Mouse (Mus musculus) granulocyte monocyte progenitor cell, adult 5-6 weeks (primary cell): ENCODE results near the gene Cd59a. TPM values are rescaled to one million over a fixed set of nuclear protein-coding genes. Genes with fewer than 3 reads are reported as not detected.

Experiments
- ATAC-seq: replicated peaks from 2 replicates; pipeline ENCODE4 v1.8.0; 2016; ENCODE audit warnings: mild to moderate bottlenecking, moderate TSS enrichment, inconsistent platforms; ENCODE audit not compliant: poor library complexity, severe bottlenecking
- total RNA-seq, 2 experiments: library from RNA; stranded (forward) in 1 of 2; stranded (reverse) in 1 of 2; fragments of 200-712, 200-1000 nt in 1 of 2; fragments of >200 nt in 1 of 2; fragmentation: Nextera tagmentation in 1 of 2; gene quantifications; 2 replicates each; pipeline ENCODE4 v1.2.3; 2014 to 2017

Cd59a gene
- total RNA-seq, 2 experiments from 2014 or later, result 0.88 to 1.1 TPM

GRCm38 (mm10) chr2:104134150-104135056 lies 38.8 kb downstream of the Cd59a start:
- peak; percentile 61 for ATAC-seq

GRCm38 (mm10) chr2:104135920-104136319 lies 40.3 kb downstream of the Cd59a start:
- no peak for ATAC-seq

GRCm38 (mm10) chr2:104142140-104142539 lies 46.5 kb downstream of the Cd59a start:
- ATAC-seq, result no peak

- no peak for ATAC-seq
These were observed 48.4 kb downstream of the Cd59a start for GRCm38 (mm10) chr2:104144004-104144403.

GRCm38 (mm10) chr2:104145983-104146382 lies 50.4 kb downstream of the Cd59a start:
- peak; percentile 97 for ATAC-seq

- no peak for ATAC-seq
These were observed 52.4 kb downstream of the Cd59a start for GRCm38 (mm10) chr2:104147910-104148561.

- no peak for ATAC-seq
These were observed 55.2 kb downstream of the Cd59a start for GRCm38 (mm10) chr2:104150608-104151397.

- ATAC-seq, result no peak
These were observed 57.7 kb downstream of the Cd59a start for GRCm38 (mm10) chr2:104153345-104153744.

- no peak for ATAC-seq
These were observed 58.3 kb downstream of the Cd59a start for GRCm38 (mm10) chr2:104153876-104154275.

- no peak for ATAC-seq
These were observed 62.2 kb downstream of the Cd59a start for GRCm38 (mm10) chr2:104157831-104158230.

GRCm38 (mm10) chr2:104163418-104163817 lies 67.8 kb downstream of the Cd59a start:
- no peak for ATAC-seq

- ATAC-seq, result no peak
These were observed 68.4 kb downstream of the Cd59a start for GRCm38 (mm10) chr2:104163978-104164487.

Other genes starting within 250 kb of the Cd59a start
- gene Lmo2, start 137.8 kb upstream of the Cd59a start, total RNA-seq (2014; fragmentation: Nextera tagmentation), result 334 and 343 TPM in 2 replicates
- 231 and 233 TPM in 2 replicates for gene Lmo2, start 137.8 kb upstream of the Cd59a start, total RNA-seq (2017)
- gene Fbxo3, start 68.1 kb upstream of the Cd59a start, total RNA-seq (2014; fragmentation: Nextera tagmentation), result 45.1 and 45.5 TPM in 2 replicates
- 57.4 and 64.1 TPM in 2 replicates for gene Fbxo3, start 68.1 kb upstream of the Cd59a start, total RNA-seq (2017)
- not detected in 2 replicates for gene 4931422A03Rik, start 67.4 kb upstream of the Cd59a start, total RNA-seq (2014; fragmentation: Nextera tagmentation)
- 0.98 TPM in 1 of 2 replicates, not detected in the other for gene 4931422A03Rik, start 67.4 kb upstream of the Cd59a start, total RNA-seq (2017)
- gene Gm10912, start 30.0 kb upstream of the Cd59a start, total RNA-seq (2014; fragmentation: Nextera tagmentation), result not detected in 2 replicates
- 0.15 and 1.2 TPM in 2 replicates for gene Gm10912, start 30.0 kb upstream of the Cd59a start, total RNA-seq (2017)
- gene Gm10799, start 27.3 kb upstream of the Cd59a start, total RNA-seq (2014; fragmentation: Nextera tagmentation), result not detected in 2 replicates
- gene Gm10799, start 27.3 kb upstream of the Cd59a start, total RNA-seq (2017), result not detected in 2 replicates
- not detected in 2 replicates for gene Cd59b, start 26.0 kb upstream of the Cd59a start, total RNA-seq (2014; fragmentation: Nextera tagmentation)
- 3.1 TPM in 1 of 2 replicates, not detected in the other for gene Cd59b, start 26.0 kb upstream of the Cd59a start, total RNA-seq (2017)
- gene A930018P22Rik, start 27.0 kb downstream of the Cd59a start, total RNA-seq (2014; fragmentation: Nextera tagmentation), result not detected in 2 replicates
- not detected in 2 replicates for gene A930018P22Rik, start 27.0 kb downstream of the Cd59a start, total RNA-seq (2017)